Mouse (Mus musculus): ENCODE data around the gene Egfl6. TPM values are rescaled to one million over a fixed set of nuclear protein-coding genes. Genes with fewer than 3 reads are reported as not detected.
"Not testable (repeated sequence)": the region's sequence is repeated elsewhere in the genome, so short reads cannot be mapped to it uniquely, and the experiment has no call there.

Egfl6 gene
- total RNA-seq, 2 experiments from 2014 or later: 4.1 to 4.3 TPM

DNA sequence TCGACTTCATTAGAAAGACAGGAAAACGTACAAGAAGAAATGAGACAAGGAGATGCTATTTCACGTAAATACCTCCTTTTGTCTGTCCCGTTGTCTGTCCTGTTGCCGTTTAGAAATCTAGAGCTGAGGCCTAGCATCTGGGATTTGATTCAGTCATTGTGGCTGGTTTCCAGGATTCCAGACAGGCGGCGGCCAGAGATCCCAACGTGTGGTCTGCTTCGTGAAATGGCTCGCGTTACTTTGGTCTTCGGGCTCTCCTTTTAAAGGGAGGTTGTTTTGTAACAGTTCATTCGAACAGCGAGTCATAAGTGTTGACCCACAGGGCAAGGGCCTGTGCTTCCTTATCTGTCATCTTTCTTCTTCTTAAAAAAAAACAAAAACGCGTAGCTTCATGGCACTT lies 67.2 kb downstream of the Egfl6 start, which contains the start of gene Tceanc:
TSS of gene Tceanc (minus strand) at position 223 of the 400 bp plus-strand sequence.
- DNase-seq (ENCODE audit: low spot score in 2 of 2): no peak

DNA sequence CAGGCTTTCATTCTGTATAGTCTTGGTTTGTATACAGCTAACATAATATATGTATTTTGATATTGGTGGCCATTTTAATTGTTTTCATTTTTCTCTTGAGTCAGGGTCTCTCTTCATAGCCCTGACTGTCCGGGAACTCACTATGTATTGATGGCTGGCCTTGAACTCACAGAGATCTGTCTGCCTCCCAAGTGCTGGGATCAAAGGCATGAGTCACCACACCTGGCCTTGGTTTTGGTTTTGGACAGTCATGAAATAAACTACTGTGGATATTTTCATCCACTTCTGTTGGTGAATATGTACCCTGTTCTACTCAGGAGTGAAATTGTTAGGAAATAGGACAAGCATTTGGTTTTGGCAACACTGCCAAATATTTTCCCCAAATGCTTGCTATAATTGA lies 68.9 kb downstream of the Egfl6 start:
- no peak for DNase-seq (ENCODE audit: low spot score in 2 of 2)

DNA sequence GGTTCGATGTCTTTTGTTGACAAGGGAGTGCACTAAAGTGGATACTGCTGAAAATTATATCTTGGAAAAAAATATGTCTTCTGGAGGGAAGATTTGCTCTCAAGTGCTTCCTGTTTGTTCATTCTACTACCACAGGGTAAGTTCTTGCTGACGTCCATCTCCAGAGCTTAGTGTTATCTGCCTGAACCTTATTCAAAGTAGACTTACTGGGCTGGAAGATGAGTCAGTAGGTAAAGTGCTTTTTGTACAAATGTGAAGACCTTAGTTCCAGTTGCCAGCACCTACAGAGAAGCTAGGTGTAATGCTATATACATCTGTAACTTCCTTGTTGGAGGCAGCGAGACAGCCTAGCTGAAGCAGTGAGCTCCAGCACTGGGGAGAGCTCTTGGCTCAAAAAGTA lies 69.6 kb downstream of the Egfl6 start:
- DNase-seq (ENCODE audit: low spot score in 2 of 2): no peak

DNA sequence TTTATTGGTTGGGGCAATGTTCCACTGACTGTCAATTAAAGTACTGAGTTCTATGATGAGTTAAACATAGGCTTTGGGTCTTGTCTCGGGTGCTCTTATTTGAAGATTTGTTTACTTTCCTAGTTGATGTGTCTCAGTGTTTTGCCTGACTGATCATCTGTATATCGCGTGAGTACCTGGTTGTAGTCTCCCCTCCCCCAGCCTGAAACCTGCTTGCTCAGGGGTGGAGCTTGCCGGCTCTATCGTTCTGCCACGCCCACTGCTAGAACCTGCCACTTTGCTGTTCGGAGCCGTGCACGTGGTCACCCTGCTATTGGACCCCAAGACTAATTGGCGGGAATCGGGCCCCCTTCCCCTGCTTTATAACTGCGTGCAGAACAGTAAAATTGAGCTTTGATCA lies 71.5 kb downstream of the Egfl6 start:
- not testable (repeated sequence) for DNase-seq (ENCODE audit: low spot score in 2 of 2)

DNA sequence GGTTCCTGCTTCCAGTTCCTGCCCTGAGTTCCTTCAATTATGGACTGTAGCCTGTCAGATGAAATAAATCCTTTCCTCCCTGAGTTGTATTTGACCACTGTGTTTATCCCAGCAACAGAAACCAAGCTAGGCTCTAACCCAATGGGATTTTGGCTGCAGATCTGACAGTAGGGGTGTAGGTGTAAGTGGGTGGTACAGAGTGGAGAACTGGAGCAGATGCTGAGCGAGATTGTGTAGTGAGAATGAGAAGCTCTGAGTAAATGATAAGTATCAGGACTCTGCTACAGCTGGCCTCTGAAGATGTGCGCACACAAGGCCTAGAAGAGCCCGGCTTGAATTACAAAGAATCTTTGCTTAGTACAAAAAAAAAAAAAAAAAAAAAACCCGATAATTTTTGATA lies 73.4 kb downstream of the Egfl6 start:
- DNase-seq (ENCODE audit: low spot score in 2 of 2): no peak

DNA sequence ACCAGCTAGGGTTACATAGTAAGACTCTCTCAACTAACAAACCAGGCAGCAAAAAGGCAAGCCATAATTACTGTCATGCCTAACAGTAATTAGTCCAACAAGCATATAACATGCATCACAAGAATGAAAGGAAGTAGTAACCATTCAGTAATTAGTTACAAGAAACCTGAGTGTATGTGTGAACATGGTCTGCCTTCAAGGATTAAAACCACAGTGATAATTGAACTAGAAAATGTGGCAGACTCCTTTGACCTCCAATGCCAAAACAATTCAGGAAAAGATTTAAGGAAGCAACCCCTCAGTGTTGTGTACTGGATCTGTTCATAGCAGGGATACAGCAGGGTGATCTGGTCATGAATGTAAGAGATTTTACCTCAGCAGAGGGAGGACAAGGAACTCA lies 74.4 kb downstream of the Egfl6 start:
- DNase-seq (ENCODE audit: low spot score in 2 of 2): no peak

DNA sequence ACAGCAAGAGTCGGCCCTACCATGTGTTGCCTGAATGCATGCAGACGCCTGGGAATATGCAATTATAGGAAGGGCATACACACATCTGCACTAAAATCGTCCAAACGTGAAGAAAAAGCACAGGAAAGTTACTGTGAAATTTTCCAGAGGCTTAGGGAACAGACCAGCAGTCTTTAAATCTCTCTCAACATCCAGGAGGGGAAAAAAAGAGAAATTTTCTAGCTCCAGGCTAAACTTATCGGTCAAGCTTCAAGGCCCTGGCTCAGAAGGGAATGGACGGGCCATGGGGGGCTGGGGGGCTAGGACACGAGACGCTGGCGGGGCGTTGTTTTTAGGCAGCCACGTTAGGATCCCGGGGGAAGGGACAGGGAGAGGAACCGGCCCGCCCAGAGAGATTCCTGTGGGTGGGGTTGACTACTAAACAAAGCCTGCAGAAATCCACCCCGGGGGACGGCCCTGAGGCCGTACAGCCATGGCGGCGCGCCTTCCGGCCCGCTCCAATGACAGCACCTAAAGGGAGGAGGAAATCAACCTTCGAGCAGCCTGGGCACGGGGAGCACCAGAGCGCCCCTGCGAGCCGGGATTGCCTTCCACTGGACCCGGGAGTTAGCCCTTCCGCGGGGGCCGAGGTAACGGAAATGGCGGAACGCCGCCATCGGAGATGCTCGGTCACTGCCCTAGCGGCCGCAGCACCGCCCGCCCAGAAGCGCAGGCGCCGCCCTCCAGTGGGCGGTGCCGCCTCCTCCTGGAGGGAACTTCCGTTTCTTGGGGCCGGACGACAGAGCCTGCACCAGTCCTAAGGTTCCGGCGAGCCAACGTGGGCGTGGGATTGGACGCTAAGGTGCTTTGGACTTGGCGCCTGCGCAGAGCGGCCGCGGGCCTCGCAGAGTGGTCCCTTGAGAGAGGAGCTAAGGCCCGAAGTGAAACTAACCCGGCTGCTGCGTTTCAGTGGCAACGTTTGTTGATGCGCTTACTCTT lies 75.5 kb downstream of the Egfl6 start:
- peak; percentile 81 to 90 for DNase-seq (ENCODE audit: low spot score in 2 of 2)

DNA sequence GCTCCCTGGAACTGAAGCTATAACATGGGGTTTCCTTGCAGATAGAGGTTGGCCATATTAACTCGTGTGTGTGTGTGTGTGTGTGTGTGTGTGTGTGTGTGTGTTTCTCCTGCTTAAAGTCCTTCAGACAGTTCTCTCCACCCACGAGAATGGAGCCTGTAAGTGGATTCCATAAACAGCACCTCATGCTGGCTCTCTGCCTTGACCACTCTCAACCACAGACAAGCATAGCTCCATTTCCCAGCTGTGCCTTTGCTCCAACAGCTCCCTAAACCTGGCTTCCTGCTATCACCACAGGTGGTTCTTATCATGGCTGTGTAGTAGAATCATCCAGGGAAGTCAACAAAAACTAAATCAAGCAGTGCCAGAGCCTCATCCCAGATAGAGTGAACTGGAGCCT lies 81.1 kb downstream of the Egfl6 start:
- DNase-seq (ENCODE audit: low spot score in 2 of 2): no peak

DNA sequence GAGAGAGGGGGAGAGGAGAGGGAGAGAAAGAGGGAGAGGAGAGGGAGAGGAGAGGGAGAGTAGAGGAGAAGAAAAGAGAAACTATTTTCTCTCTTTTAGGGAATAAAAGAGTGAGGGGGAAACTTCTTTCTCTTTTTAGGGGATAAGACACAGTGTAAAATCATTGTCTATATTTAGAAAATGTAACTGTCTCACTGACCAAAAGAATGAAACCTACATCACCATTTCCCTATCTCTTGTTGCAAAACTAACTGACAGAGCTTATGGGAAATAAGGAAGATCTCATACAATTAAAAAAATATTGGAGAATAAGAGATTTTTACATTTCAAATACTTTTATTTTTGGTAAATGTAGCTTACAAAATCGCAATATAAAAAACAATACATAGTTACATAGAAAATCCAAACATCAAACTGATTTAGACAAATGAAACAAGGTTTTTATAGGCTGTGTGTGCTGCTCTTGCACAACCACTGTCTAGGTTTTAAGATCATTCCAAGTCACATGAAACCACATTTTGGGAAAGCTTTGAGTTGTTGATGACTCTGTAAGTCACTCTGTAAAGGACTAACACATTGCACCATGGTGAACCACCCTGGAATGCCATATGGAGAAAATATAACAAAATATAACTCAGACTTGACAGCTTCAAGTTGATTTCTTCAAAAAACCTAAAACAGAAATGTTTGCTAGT lies 85.9 kb downstream of the Egfl6 start:
- no peak for DNase-seq (ENCODE audit: low spot score in 2 of 2)

DNA sequence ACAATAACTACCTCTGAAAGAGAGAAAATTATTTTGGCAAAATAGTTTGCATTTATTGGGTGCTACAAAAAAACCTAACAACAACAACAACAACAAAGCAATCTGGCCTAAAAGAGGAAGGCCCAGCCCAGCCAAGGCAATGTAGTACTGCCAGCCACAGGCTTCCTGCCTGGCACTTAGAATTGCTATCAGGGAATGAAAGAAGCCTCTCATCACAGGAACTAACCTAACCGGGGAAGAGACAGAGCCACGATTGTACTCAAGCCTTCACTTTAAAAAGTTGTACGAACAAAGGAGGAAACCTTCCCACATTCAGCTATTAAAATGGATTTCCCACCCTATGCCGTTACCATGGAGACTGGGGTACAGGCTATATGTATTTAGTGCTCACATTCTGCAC lies 87.7 kb downstream of the Egfl6 start:
- peak in 1 of 2 experiments; percentile 29 for DNase-seq (ENCODE audit: low spot score in 2 of 2)

DNA sequence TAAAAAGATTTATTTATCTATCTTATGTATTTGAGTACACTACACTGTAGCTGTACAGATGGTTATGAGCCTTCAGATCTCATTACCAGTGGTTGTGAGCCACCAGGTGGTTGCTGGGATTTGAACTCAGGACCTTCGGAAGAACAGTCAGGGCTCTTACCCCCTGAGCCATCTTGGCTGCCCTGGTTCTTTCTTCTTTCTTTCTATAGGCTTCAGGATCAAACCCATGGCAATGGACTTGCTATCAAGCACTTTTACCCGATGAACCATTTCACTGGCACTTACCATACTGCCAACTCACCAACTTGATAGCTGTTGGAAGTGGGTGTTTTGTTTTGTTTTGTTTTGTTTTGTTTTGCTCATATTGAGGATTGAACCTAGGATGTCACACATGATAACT lies 90.5 kb downstream of the Egfl6 start:
- DNase-seq (ENCODE audit: low spot score in 2 of 2): no peak

DNA sequence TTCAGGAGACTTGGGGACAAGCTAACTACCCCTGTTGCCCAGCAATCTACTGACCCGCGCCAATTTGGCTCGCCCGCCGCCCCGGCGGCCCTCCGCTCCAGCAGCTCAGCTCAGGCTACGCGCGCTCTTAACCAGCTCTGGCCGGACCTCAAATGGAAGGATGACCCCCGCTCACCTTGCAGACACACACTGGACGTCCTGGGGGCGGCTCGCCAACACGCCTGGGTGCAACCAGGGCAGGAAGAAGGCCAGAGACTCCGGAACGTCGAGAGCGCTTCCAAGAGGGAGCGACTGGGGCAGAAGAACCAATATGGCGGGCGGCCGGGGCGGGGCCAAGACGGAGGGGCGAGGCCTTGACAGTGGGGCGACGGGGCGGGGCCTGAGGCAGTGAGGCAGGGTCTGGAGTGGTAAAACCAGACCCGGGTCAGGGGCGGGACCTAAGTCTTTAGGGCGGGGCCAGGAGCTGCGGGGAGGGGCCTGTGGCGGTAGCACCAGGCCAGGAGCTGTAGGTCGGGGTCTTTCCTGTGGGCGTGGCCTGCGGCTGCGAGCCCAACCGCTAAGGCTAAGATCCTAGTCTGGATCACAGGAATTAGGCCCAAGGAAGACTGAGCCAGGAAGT lies 106.0 kb downstream of the Egfl6 start, which contains the start of gene Rab9:
TSS of gene Rab9 (minus strand) at position 503 of the 619 bp plus-strand sequence.
- DNase-seq (ENCODE audit: low spot score in 2 of 2): peak; percentile 86 to 89

DNA sequence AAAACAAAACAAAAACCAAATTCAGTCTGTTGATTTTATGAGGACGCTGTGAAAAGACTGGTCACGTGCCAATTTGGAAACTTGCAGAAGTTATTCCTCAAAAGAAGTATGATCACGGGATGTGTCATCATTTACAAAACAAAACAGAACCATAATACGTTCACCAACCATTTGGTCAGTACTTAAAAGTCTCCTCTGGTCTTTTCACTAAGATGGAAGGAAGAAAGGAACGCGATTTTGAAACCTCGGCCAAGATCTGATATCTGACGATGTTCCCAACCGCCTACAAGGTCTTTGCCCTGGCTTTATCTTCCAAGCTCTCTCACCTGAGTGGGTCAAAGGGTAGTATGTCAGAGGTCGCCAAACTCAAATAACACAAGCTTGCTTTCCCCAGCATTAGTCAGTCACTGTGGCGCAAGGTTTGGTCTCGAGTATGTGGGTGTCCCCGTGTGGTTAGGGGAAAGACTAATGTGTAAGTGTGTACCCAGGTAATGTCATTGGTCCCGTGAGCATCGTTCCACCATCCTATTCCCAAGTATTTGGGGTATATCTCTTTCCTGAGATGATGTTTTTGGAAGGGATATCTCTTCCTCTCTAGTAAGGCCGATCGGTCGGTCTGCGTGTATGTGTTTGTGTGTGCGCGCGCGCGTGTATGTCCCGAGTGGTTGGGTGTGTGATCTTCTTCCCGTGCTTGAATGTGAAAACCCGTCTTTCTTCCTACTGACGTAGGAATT lies 106.7 kb downstream of the Egfl6 start:
- peak in 1 of 2 experiments; percentile 5 for DNase-seq (ENCODE audit: low spot score in 2 of 2)

DNA sequence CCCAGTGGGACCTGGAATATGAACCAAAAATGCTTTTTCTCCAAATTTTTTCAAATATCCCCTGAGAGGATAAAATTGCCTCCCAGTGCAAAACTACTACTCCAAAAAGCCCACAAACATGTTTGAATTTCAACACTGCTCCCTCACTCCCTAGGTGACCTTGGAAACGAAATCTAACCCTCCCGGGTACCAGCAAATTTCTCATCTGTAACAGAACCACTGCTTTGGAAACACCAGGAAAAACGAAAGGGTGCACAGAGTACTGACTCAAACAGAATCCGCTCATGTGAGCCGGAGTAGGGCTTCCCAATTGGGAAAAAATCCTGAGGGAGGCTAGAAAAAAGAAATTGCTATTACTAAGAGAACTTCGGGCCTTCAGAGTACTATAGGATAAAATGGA lies 108.1 kb downstream of the Egfl6 start:
- DNase-seq (ENCODE audit: low spot score in 2 of 2): no peak

Other genes starting within 250 kb of the Egfl6 start
- gene Trappc2, start 145.1 kb downstream of the Egfl6 start, total RNA-seq (2021): 10 to 100 TPM; 49.9 to 54.1 TPM
- 1 to 10 TPM; 5.3 to 6.2 TPM for gene Ofd1, start 145.0 kb downstream of the Egfl6 start, total RNA-seq (2021)
- gene Rab9, start 105.9 kb downstream of the Egfl6 start, total RNA-seq (2021): 10 to 100 TPM; 33.8 to 41.3 TPM
- 1 to 10 TPM; 2.1 to 2.4 TPM for gene Tceanc, start 67.2 kb downstream of the Egfl6 start, total RNA-seq (2021)

All from layer of hippocampus, postnatal 10 days (tissue).